Mouse (Mus musculus) heart, adult 18-20 months (tissue): Measurements from ENCODE around the gene Cmya5. TPM values are rescaled to one million over a fixed set of nuclear protein-coding genes. Genes with fewer than 3 reads are reported as not detected.

Experiments
- total RNA-seq, 2 experiments: library from RNA; stranded (reverse); gene quantifications; 2 replicates each; pipeline ENCODE4 v1.2.3; 2021

Gene Cmya5
- total RNA-seq, 2 experiments from 2014 or later: 336 to 366 TPM

Other genes starting within 250 kb of the Cmya5 start
- gene Tent2, start 47.7 kb upstream of the Cmya5 start, total RNA-seq: 10 to 100 TPM; 13.5 to 14.8 TPM
- gene Homer1, start 154.9 kb upstream of the Cmya5 start, total RNA-seq: 10 to 100 TPM; 58.9 to 60.1 TPM